Mouse (Mus musculus) thymus, postnatal 4 days (tissue): ENCODE results near the gene Ecel1.

Experiments used
- DNase-seq: peaks from one replicate; pipeline ENCODE4 v3.0.0; 2021

The Ecel1 gene

GRCm38 (mm10) chr1:87164796-87165184, 8.5 kb upstream of the Ecel1 start:
- no peak for DNase-seq

GRCm38 (mm10) chr1:87164164-87164795, 8.0 kb upstream of the Ecel1 start:
- no peak for DNase-seq

- no peak for DNase-seq
These were observed 3.1 kb upstream of the Ecel1 start for GRCm38 (mm10) chr1:87159396-87159795.

- peak; percentile 27 for DNase-seq
These were observed 656 bp downstream of the Ecel1 start for GRCm38 (mm10) chr1:87155531-87156198.

DNA sequence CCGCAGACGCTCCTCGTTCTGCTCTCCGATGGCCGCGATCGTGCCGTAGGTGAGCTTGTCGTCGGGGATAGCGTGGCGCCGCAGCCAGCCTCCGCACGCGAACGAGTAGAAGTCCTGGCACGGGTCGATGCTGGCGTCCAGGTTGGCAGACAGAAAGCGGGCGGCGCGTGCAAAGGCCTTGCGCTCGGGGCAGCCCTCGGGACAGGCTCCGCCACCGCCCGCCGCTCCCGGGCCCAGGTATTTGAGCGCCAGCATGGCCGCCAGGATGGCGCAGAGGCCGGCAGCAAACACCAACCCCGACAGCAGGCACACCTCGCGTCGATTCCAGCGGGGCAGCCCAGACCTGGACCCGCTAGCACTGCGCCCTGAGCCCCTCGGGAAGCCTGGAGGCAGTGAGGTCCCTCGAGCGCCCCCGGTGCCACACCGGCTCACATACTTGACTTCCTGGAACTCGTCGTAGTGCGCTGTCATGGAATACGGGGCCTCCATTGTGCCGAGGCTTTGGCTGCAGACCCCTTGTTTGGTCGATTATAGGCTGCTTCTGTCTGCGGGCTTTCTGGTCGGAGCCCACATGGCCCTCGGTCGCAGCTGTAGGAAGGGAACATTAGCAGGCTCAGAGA, 1.7 kb downstream of the Ecel1 start:
- DNase-seq = peak; percentile 49

DNA sequence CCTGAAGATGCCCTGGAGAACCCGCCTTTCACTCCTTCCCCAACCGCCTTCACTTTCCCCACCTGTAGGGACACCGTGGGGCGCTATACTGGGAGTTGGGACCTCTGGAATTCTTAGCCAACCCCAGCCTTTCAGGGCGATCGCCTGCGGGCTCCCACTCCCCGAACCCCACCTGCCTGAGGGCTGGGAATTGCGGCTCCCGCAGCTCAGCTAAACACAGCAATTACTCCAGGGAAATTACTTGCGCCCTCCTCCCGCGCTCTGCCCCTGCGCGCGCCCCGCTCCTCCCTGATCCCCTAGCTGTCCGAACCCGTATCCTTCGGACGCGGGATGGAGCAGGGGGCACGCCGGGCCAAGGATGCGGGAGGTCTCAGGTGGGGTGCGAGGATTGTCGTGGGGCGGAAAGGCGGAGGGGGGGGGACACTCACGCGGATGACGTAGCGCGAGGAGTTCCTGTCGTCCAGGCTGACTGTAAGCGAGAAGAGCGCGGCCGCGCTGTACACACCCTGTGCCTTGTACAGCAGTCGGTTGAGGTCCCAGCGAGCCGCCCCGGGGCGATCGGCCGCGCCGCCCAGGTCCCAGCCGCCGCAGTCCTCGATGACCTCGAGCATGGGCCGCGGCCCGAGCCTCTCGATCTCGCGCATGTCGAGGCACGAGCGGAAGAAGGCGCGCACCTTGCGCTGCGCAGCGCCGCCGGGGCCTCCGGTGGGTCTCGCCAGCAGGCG, 2.4 kb downstream of the Ecel1 start:
- DNase-seq = peak; percentile 26

GRCm38 (mm10) chr1:87151286-87151685, 5.0 kb downstream of the Ecel1 start:
- no peak for DNase-seq

DNA sequence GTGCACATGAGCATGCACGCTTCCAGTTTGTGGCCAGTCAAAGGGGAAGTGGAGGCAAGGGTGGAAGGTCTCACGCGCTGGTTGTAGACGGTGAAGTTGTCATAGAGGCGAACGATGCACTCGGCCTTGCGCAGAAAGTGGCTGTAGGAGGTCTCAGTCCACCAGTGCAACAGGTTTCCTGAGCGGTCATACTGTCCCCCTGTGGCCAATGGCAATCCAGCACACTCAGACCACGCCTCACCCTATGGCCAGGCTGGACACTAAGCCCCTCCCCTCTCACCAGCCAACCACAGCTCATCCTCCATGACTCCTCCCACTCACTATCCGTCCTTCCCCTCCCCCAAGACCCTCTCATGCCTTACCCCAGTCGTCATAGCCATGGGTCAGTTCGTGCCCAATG, 6.9 kb downstream of the Ecel1 start:
- no peak for DNase-seq

DNA sequence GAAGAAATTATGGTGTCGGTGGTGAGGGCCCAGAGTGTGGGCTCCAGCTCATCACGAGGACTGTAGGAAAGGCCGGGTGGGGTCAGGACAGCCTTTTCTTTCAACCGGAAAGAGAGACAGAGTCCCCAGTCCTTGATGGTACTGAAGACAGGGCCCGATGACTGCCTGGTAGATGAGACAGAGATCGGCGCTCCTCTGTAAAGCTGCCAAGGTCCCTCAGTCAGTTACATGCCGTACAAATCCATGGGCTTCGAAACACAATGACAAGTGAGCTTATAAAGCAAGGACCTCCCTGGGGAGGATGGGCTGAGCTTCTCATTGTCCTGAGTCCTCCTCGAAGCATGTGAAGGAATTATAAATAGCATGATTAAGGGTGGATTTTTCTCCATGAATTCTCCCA, 13.2 kb downstream of the Ecel1 start:
- DNase-seq = no peak

DNA sequence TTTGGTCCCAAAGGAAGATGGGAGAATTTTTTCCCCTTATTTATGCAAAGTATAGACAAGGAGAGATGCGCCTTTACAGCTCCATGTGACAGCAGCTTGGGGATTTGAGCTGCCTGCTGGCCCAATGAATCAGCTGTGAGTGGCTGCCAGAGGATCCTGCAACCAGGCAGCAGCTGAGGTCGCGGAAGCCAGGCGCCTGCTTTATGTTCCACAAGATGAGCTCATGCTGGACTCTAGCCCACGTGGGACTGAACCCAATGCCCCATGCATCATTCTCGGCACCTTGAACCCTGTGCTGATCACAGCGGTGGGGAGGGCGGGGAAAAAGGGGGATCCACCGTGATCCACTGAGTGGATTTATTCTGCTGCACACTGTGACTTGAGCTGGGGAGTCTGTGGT, 13.9 kb downstream of the Ecel1 start:
- no peak for DNase-seq

- DNase-seq = no peak
These were observed 14.8 kb downstream of the Ecel1 start for GRCm38 (mm10) chr1:87141550-87141949.

DNA sequence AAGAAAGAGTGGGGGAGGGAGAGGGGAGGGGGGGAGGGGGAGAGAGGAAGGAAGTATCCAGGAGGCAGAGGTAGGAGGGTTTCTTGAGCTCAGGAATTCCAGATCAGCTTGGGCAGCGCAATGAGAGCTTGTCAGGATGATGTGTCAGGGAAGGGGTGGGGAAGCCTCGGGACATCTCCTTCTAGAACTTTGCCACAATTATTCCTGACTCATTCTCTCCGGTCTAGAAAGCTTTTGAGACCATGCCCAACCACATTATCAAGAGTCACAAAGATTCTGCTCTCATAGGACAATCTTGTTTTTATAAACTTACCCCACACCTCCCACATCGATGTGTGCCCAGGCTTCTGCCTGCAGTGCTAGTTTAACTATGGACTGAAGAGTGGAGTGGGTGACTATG, 24.5 kb downstream of the Ecel1 start:
- no peak for DNase-seq

GRCm38 (mm10) chr1:87127206-87128030, 28.9 kb downstream of the Ecel1 start:
- DNase-seq = peak; percentile 59

DNA sequence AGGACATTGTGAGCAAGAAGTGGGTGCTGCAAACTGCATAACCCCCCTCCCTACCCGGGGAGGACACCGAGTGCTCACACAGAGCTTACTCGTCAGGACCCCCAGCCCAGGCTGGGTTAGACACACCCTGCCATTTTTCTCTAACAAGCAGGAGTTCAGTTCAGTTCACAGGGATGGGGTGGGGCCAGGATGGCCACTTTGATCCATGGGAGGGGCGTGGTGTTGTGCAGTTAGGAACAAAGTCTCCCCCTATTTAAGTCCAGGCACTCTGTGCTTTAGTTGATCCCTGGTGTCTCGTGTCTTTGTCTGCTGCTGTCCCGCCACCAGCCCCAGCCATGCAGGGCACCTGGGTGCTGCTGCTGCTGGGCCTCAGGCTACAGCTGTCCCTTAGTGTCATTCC, 31.6 kb downstream of the Ecel1 start, which contains the start of gene Akp3:
Akp3 (plus strand) TSS at position 301 of the 400 bp plus-strand sequence.
- DNase-seq = no peak

DNA sequence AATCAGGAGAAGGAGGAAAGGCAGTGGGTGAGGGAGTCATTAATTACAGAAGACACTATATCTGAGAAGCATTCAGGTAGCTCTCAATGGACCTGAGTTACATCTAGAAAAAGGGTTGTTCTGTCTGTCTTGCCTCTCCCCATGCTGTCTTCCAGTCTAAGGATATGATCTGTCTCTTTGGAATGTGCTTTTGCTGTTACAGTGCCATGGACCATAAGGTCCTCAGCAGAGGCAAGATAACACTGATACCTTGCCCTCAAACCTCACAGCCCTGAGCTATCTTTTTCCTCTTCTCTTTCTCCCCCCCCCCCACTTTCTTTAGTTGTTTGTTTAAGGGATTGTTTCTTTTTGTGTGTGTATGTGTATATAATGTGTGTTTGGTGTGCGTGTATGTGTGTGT, 41.5 kb downstream of the Ecel1 start:
- DNase-seq = no peak

DNA sequence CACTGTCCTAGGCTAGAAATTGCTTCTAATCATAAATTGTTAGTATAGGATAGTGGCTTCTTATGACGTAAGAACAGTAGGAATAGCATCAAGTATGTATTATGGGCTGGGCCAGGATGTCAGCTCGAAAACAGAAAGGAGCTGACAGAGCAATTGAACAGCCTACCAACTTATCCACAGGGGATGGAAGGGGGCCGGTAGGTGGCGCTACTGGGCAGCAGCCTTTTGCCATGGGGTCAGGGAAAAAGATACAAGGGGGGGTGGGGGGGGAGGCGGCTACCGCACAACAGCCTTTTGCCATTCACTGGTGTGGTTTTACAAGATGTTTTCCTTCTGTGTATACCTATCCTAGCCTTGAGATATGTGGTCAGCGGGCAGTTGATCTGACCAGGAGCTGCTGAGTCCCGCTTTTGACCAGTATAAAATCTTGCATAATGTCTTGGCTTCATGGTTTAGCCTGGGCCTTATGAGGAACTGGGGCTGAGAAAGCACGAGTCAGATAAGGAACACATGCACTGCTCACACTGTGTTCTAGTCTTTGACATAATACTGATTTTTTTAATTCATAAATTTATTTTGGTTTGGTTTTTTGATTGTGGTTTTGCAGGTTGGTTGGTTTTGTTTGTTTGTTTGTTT, 44.5 kb downstream of the Ecel1 start:
- DNase-seq = peak; percentile 60

- DNase-seq = no peak
These were observed 47.8 kb downstream of the Ecel1 start for GRCm38 (mm10) chr1:87108564-87108963.

- DNase-seq = no peak
These were observed 49.8 kb downstream of the Ecel1 start for GRCm38 (mm10) chr1:87106536-87106935.

GRCm38 (mm10) chr1:87103936-87104335, 52.4 kb downstream of the Ecel1 start:
- DNase-seq = no peak

- no peak for DNase-seq
These were observed 54.2 kb downstream of the Ecel1 start for GRCm38 (mm10) chr1:87102114-87102513.

- DNase-seq = no peak
These were observed 54.9 kb downstream of the Ecel1 start, which contains the start of gene Alpi for GRCm38 (mm10) chr1:87101411-87101810. Gene Alpi, minus strand, starts transcription at chr1:87101606.

DNA sequence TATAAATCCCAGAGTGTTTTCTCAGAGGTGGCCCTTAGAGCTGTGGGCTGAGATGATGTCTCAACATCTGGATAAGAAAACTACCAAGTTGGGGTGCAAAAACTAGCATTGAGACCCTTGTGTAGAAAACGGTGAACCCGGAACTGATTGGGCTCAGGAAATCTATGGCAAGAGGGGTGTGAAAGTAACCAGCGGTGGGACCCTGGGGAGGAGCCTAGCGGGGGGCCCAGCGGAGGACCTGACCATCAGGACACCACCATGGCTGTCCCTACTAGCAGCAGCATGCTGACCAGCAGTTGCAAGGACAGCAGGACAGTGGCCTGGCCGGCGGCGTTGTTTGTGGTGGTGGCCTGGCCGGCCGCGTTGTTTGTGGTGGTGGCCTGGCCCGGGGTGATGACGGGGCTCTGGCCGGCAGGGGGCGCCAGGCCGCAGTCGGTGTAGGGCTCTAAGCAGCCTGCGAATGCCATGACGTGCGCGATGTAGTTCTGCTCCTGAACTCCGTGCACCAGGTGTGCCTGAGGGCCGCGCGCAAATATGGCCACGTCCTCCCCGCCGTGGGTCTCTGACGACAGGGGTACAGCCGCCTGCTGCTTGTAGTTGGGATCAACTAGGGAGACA, 57.9 kb downstream of the Ecel1 start:
- peak; percentile 80 for DNase-seq
